Mouse (Mus musculus): ENCODE results near the gene Tnxb.

DNA sequence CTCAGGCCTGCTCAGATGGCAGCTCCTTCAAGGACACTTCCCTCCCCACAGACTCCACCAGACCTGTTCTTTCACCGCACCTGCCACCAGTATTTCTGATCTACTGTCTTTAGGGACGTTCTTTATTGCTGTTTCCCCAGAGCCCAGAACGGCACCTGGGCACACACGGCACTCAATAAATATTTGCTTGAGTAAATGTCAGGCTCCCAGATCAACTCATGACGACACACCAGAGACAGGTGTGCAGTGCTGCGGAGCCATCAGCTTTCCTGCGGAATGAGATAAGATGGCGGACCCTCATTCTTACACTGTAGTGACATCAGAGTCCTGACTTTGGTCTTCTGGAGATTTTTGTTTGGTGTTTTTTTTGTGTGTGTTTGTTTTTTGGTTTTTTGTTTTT lies 49.3 kb upstream of the Tnxb start:
- no peak for TF ChIP-seq CTCF (IDR thresholded peaks at IDR 0.05; ENCODE audit: low read depth, low read length)
- TF ChIP-seq POLR2A (IDR thresholded peaks at IDR 0.05; ENCODE audit: extremely low read depth, insufficient read depth, low read length) = no peak

All from liver, adult 2 months (tissue).